Mouse (Mus musculus) intestine, postnatal 0 days (tissue): ENCODE data around the gene Gm26992. TPM values are rescaled to one million over a fixed set of nuclear protein-coding genes. Genes with fewer than 3 reads are reported as not detected.
A peak's percentile ranks its signal among the peaks of the same experiment; 100 is the strongest.

ENCODE experiments used
- ATAC-seq: fragments of 200-750 bp; cut with Nextera tagmentation; 2 replicates; pipeline ENCODE4 v1.8.0; 2017; ENCODE audit warnings: mild to moderate bottlenecking, moderate TSS enrichment, moderate library complexity
- H3K27ac ChIP-seq: fragments of 300-500 bp; sonication (generic); 2 replicates; pipeline ENCODE4 v1.5.1; 2014; ENCODE audit warnings: mild to moderate bottlenecking, low read depth, low read length, moderate library complexity
- H3K27me3 ChIP-seq: fragments of 300-500 bp; sonication (generic); replicated peaks from 2 replicates; pipeline ENCODE4 v1.6.1; 2014; ENCODE audit warnings: low read length, mixed read lengths; ENCODE audit not compliant: control insufficient read depth, insufficient read depth
- H3K36me3 ChIP-seq: fragments of 300-500 bp; sonication (generic); 2 replicates; pipeline ENCODE4 v1.6.1; 2014; ENCODE audit warnings: mild to moderate bottlenecking, moderate library complexity; ENCODE audit not compliant: control insufficient read depth, insufficient read depth
- H3K4me1 ChIP-seq: fragments of 300-500 bp; sonication (generic); replicated peaks from 2 replicates; pipeline ENCODE4 v1.6.1; 2014; ENCODE audit warnings: antibody characterized with exemption, low read length, mixed read lengths; ENCODE audit not compliant: control insufficient read depth, insufficient read depth
- H3K4me2 ChIP-seq: fragments of 300-500 bp; sonication (generic); replicated peaks from 2 replicates; pipeline ENCODE4 v1.6.1; 2014; ENCODE audit warnings: low read depth, mild to moderate bottlenecking, moderate library complexity
- H3K4me3 ChIP-seq: fragments of 300-500 bp; sonication (generic); 2 replicates; pipeline ENCODE4 v1.5.1; 2014; ENCODE audit warnings: low read depth, low read length
- H3K9ac ChIP-seq: fragments of 300-500 bp; sonication (generic); 2 replicates; pipeline ENCODE4 v1.6.1; 2014; ENCODE audit warnings: mild to moderate bottlenecking, low read depth, low read length
- H3K9me3 ChIP-seq: fragments of 300-500 bp; sonication (generic); 2 replicates; pipeline ENCODE4 v1.6.1; 2016; ENCODE audit warnings: mixed run types; ENCODE audit not compliant: control insufficient read depth
- CTCF ChIP-seq: sonication (generic); IDR thresholded peaks from 2 replicates; pipeline ENCODE4 v1.5.1; 2016; ENCODE audit warnings: low read depth, mild to moderate bottlenecking, control low read depth, antibody characterized with exemption, moderate library complexity
- WGBS: fragments of 180-500 bp; shearing (Covaris S2); extraction: QIAGEN DNeasy Blood & Tissue Kit; methylation state at CpG from one replicate; pipeline ENCODE4 v1.1.7; 2014; 5-methylcytosine and 5-hydroxymethylcytosine counted together
- polyA plus RNA-seq: library from polyadenylated mRNA; unstranded; fragments of >200 nt; fragmentation: Nextera tagmentation; extraction: Ambion mirVana; gene quantifications from 2 replicates; pipeline ENCODE4 v1.2.1, GENCODE M21; 2015

Gene Gm26992
- polyA plus RNA-seq, result not detected in 2 replicates

- Histone ChIP-seq H3K9ac (no peak within 1 kb of the TSS), H3K27ac (no peak within 1 kb of the TSS), H3K9me3 (no peaks in the 10 kb centered on the region), H3K4me1 (no peaks in the 10 kb centered on the region), H3K36me3 (no peaks in the 10 kb centered on the region), H3K4me3 (no peak within 1 kb of the TSS), H3K27me3 (0 out of 2 replicates have a peak, but pooled peaks cover 5% of the 10 kb centered on the region), H3K4me2 (no peak within 1 kb of the TSS)
- WGBS, result 91% methylated on average over 2 of the region's 2 CpGs
- no peak for TF ChIP-seq CTCF
- no peak for ATAC-seq
Observed at GRCm38 (mm10) chrX:103421710-103422109, at the start of gene Gm26992. TSS of gene Gm26992 (plus strand) at chrX:103422010.

- Histone ChIP-seq H3K4me3 (no peak overlapping the region), H3K4me2 (no peak overlapping the region), H3K27me3 (no peaks in the 10 kb centered on the region), H3K27ac (no peak overlapping the region), H3K36me3 (no peaks in the 10 kb centered on the region), H3K9ac (no peak overlapping the region), H3K4me1 (no peaks in the 10 kb centered on the region), H3K9me3 (no peaks in the 10 kb centered on the region)
- peak; percentile 60 for TF ChIP-seq CTCF
- ATAC-seq, result no peak
- 66% methylated on average over 5 of the region's 5 CpGs for WGBS
Observed at GRCm38 (mm10) chrX:103374250-103374649, 47.6 kb upstream of the Gm26992 start.

GRCm38 (mm10) chrX:103384528-103384927, 37.3 kb upstream of the Gm26992 start:
- H3K4me2 ChIP-seq, result no peak overlapping the region
- H3K9ac ChIP-seq, result no peak overlapping the region
- ATAC-seq, result no peak
- no peaks in the 10 kb centered on the region for H3K27me3 ChIP-seq
- H3K36me3 ChIP-seq, result no peaks in the 10 kb centered on the region
- H3K27ac ChIP-seq, result no peak overlapping the region
- peak; percentile 53 for TF ChIP-seq CTCF
- H3K4me1 ChIP-seq, result no peaks in the 10 kb centered on the region
- WGBS, result 77% methylated on average over 3 of the region's 3 CpGs
- H3K4me3 ChIP-seq, result no peak overlapping the region
- H3K9me3 ChIP-seq, result no peaks in the 10 kb centered on the region

GRCm38 (mm10) chrX:103388131-103388530, 33.7 kb upstream of the Gm26992 start:
- Histone ChIP-seq H3K4me1 (no peaks in the 10 kb centered on the region), H3K4me3 (no peak overlapping the region), H3K9me3 (no peaks in the 10 kb centered on the region), H3K4me2 (no peak overlapping the region), H3K9ac (no peak overlapping the region), H3K27me3 (no peaks in the 10 kb centered on the region), H3K27ac (no peak overlapping the region), H3K36me3 (no peaks in the 10 kb centered on the region)
- 83% methylated on average over 3 of the region's 3 CpGs for WGBS
- TF ChIP-seq CTCF, result no peak
- ATAC-seq, result no peak

GRCm38 (mm10) chrX:103393841-103394240, 28.0 kb upstream of the Gm26992 start:
- Histone ChIP-seq H3K9me3 (no peaks in the 10 kb centered on the region), H3K27ac (no peak overlapping the region), H3K4me1 (no peaks in the 10 kb centered on the region), H3K4me3 (no peak overlapping the region), H3K36me3 (no peaks in the 10 kb centered on the region), H3K4me2 (no peak overlapping the region), H3K9ac (no peak overlapping the region), H3K27me3 (no peaks in the 10 kb centered on the region)
- no peak for TF ChIP-seq CTCF
- ATAC-seq, result no peak
- WGBS, result 81% methylated on average over 1 of the region's 1 CpGs

- no peak overlapping the region for H3K4me2 ChIP-seq
- no peak for TF ChIP-seq CTCF
Observed at GRCm38 (mm10) chrX:103405021-103405420, 16.8 kb upstream of the Gm26992 start.

GRCm38 (mm10) chrX:103414167-103414566, 7.6 kb upstream of the Gm26992 start, which contains the start of gene Tsx:
TSS of gene Tsx (plus strand) at chrX:103414467.
- Histone ChIP-seq H3K4me1 (no peaks in the 10 kb centered on the region), H3K9me3 (no peaks in the 10 kb centered on the region), H3K36me3 (no peaks in the 10 kb centered on the region), H3K4me2 (no peak within 1 kb of the TSS), H3K27ac (no peak within 1 kb of the TSS), H3K27me3 (no peaks in the 10 kb centered on the region; the same call in 1 of the 2 replicates), H3K4me3 (no peak within 1 kb of the TSS), H3K9ac (no peak within 1 kb of the TSS)
- TF ChIP-seq CTCF, result no peak
- no peak for ATAC-seq
- WGBS, result 73% methylated on average over 5 of the region's 5 CpGs

More at GRCm38 (mm10) chrX:103405021-103405420, 16.8 kb upstream of the Gm26992 start:
- 45% methylated on average over 13 of the region's 13 CpGs for WGBS
- Histone ChIP-seq H3K36me3 (no peaks in the 10 kb centered on the region), H3K9me3 (no peaks in the 10 kb centered on the region), H3K27me3 (no peaks in the 10 kb centered on the region), H3K27ac (no peak overlapping the region), H3K9ac (no peak overlapping the region), H3K4me3 (no peak overlapping the region), H3K4me1 (no peaks in the 10 kb centered on the region)
- ATAC-seq, result peak; percentile 69
